Mouse (Mus musculus): ENCODE measurements around the gene Col24a1. TPM values are rescaled to one million over a fixed set of nuclear protein-coding genes. Genes with fewer than 3 reads are reported as not detected.

The Col24a1 gene
- polyA plus RNA-seq, 1 experiment from 2014 or later = 0.23 TPM

DNA sequence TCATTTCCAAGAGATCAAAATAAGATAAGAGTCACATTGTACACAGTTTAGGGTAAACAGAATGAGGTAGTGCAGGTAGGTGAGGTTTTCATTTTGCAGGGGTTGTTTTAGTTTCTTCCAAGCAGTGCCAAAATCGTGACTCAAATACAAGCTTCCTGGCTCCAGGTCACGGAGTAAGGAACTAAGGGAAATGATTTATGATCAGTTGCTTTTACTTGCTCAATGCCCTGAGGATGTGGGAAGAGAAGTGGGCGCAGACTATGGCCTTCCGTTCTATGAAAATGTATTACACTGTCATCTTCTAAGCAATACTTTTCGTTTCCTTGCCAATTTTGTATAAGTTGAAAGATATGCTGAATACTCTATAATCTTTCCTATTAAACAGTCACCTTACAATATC, 13.0 kb downstream of the Col24a1 start:
- H3K4me3 ChIP-seq = no peak overlapping the region
- 93% methylated on average over 5 of the region's 5 CpGs for WGBS
- no peaks in the 10 kb centered on the region for H3K4me1 ChIP-seq
- no peaks in the 10 kb centered on the region for H3K27me3 ChIP-seq
- H3K9ac ChIP-seq = no peak overlapping the region
- H3K4me2 ChIP-seq = no peak overlapping the region
- H3K36me3 ChIP-seq (ENCODE audit: poor library complexity, severe bottlenecking) = no peaks in the 10 kb centered on the region
- no peak for ATAC-seq
- no peak overlapping the region for H3K27ac ChIP-seq
- no peaks in the 10 kb centered on the region for H3K9me3 ChIP-seq (replicated peaks)

DNA sequence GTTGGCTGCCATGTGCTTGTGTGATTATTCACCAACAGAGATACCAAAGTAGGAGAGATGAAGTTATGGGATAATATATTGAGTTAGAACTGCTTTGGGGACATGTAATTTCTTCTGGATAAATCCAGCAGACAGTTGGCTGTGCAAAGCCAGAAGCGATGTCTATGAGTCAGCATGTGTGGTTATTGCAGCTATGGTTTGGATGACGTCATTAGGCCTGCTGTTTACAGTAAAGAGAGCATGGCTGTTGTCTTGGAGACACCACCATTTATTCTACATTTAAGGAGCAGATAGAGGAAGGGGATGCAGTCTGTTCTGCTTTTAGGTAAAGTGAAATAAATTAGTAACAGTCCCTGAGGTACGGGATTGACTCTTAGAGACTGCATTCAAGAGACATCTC, 14.9 kb downstream of the Col24a1 start:
- H3K4me3 ChIP-seq = no peak overlapping the region
- no peak overlapping the region for H3K9ac ChIP-seq
- WGBS = 91% methylated on average over 3 of the region's 3 CpGs
- no peak overlapping the region for H3K27ac ChIP-seq
- no peaks in the 10 kb centered on the region for H3K36me3 ChIP-seq (ENCODE audit: poor library complexity, severe bottlenecking)
- no peak for ATAC-seq
- H3K27me3 ChIP-seq = no peaks in the 10 kb centered on the region
- no peak overlapping the region for H3K4me2 ChIP-seq
- no peaks in the 10 kb centered on the region for H3K9me3 ChIP-seq (replicated peaks)
- H3K4me1 ChIP-seq = no peaks in the 10 kb centered on the region

GRCm38 (mm10) chr3:145320587-145321274, 28.5 kb downstream of the Col24a1 start:
- no peaks in the 10 kb centered on the region for H3K4me1 ChIP-seq
- H3K36me3 ChIP-seq (ENCODE audit: poor library complexity, severe bottlenecking) = no peaks in the 10 kb centered on the region
- no peak for ATAC-seq
- 68% methylated on average over 14 of the region's 14 CpGs for WGBS
- H3K9ac ChIP-seq = no peak overlapping the region
- no peak overlapping the region for H3K4me2 ChIP-seq
- no peaks in the 10 kb centered on the region for H3K27me3 ChIP-seq
- no peaks in the 10 kb centered on the region for H3K9me3 ChIP-seq (replicated peaks)
- H3K27ac ChIP-seq = no peak overlapping the region
- H3K4me3 ChIP-seq = no peak overlapping the region

GRCm38 (mm10) chr3:145325402-145325801, 33.1 kb downstream of the Col24a1 start:
- Histone ChIP-seq H3K9me3 (replicated peaks) (no peaks in the 10 kb centered on the region), H3K4me1 (no peaks in the 10 kb centered on the region), H3K9ac (no peak overlapping the region), H3K27me3 (no peaks in the 10 kb centered on the region), H3K4me2 (no peak overlapping the region), H3K27ac (no peak overlapping the region), H3K4me3 (no peak overlapping the region), H3K36me3 (ENCODE audit: poor library complexity, severe bottlenecking) (no peaks in the 10 kb centered on the region)
- WGBS = 95% methylated on average over 3 of the region's 3 CpGs
- ATAC-seq = no peak

- no peaks in the 10 kb centered on the region for H3K27me3 ChIP-seq
- no peak overlapping the region for H3K9ac ChIP-seq
- H3K9me3 ChIP-seq (replicated peaks) = no peaks in the 10 kb centered on the region
- H3K4me3 ChIP-seq = no peak overlapping the region
- ATAC-seq = no peak
- H3K4me1 ChIP-seq = no peaks in the 10 kb centered on the region
- H3K36me3 ChIP-seq (ENCODE audit: poor library complexity, severe bottlenecking) = no peaks in the 10 kb centered on the region
- H3K4me2 ChIP-seq = no peak overlapping the region
- 64% methylated on average over 8 of the region's 8 CpGs for WGBS
- no peak overlapping the region for H3K27ac ChIP-seq
Observed at GRCm38 (mm10) chr3:145331642-145332041, 39.4 kb downstream of the Col24a1 start.

DNA sequence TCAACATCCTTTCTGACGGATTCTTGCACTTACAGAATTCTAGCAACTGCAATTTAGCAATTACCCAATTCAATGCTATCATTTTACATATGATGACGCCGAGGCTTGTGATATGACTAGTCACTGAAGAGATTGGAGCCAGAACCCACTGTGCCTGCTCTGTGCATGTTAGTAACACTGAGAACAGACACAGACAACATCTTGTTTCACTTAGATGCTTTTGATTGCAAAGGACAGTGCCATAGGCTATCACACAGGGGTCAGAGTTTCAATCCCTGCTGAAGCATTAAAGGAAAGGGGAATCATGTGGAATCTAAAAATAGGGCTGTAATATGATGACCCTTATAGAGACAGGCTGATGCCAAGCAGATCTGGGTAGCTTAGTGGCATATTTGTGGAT, 41.8 kb downstream of the Col24a1 start:
- Histone ChIP-seq H3K4me3 (no peak overlapping the region), H3K36me3 (ENCODE audit: poor library complexity, severe bottlenecking) (no peaks in the 10 kb centered on the region), H3K4me1 (0 out of 2 replicates have a peak, but pooled peaks cover 7% of the 10 kb centered on the region), H3K27me3 (no peaks in the 10 kb centered on the region), H3K27ac (no peak overlapping the region), H3K9ac (no peak overlapping the region), H3K4me2 (no peak overlapping the region), H3K9me3 (replicated peaks) (no peaks in the 10 kb centered on the region)
- 92% methylated on average over 3 of the region's 3 CpGs for WGBS
- ATAC-seq = no peak

DNA sequence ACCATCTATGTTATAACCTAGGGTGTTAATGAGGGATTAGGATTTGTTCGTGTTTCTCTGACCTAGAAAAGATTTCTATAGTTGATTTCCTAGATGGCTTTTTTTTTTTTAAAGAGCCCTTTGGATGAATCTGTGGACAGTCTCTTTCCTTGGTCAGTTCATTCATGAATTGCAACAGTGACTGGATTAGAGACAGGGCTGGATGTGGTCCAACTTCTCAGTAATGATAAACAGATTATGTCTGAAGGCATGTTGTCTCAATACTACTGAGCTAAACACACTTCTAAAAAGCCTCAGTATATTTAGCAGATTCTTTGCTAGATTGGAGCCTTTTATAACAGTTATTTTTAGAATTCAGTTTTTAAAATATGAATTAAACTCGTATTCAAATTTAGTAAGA, 44.9 kb downstream of the Col24a1 start:
- H3K4me1 ChIP-seq = 0 out of 2 replicates have a peak, but pooled peaks cover 7% of the 10 kb centered on the region
- H3K4me3 ChIP-seq = no peak overlapping the region
- no peaks in the 10 kb centered on the region for H3K36me3 ChIP-seq (ENCODE audit: poor library complexity, severe bottlenecking)
- WGBS = 52% methylated on average over 2 of the region's 2 CpGs
- H3K9ac ChIP-seq = no peak overlapping the region
- no peak overlapping the region for H3K27ac ChIP-seq
- no peak for ATAC-seq
- no peak overlapping the region for H3K4me2 ChIP-seq
- no peaks in the 10 kb centered on the region for H3K9me3 ChIP-seq (replicated peaks)
- no peaks in the 10 kb centered on the region for H3K27me3 ChIP-seq

- H3K27ac ChIP-seq = no peak overlapping the region
- no peak overlapping the region for H3K9ac ChIP-seq
- H3K4me1 ChIP-seq = 0 out of 2 replicates have a peak, but pooled peaks cover 7% of the 10 kb centered on the region
- no peaks in the 10 kb centered on the region for H3K27me3 ChIP-seq
- no peak for ATAC-seq
- no peaks in the 10 kb centered on the region for H3K9me3 ChIP-seq (replicated peaks)
- H3K4me2 ChIP-seq = no peak overlapping the region
- no peaks in the 10 kb centered on the region for H3K36me3 ChIP-seq (ENCODE audit: poor library complexity, severe bottlenecking)
- H3K4me3 ChIP-seq = no peak overlapping the region
- 91% methylated on average over 10 of the region's 10 CpGs for WGBS
Observed at GRCm38 (mm10) chr3:145339851-145340499, 47.7 kb downstream of the Col24a1 start.

DNA sequence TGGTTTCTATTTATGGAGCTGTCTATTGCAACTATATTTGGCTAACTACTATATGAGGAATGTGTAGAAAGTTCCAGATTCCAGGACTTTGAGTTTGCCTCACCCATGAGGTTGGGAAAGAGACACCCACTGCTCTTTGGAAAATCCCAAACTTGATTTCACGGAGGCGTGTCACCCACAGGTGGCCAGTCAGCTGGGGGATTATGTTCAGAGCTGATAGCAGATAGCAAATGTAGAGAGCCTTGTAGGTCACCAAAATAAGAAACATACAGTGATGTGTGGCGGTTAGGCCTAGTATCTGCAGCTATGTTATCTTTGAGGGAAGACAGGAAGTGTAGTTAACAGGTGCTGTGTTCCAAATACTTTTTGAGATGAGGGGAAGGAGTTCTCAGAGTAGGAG, 56.4 kb downstream of the Col24a1 start:
- no peak for ATAC-seq
- no peak overlapping the region for H3K9ac ChIP-seq
- H3K36me3 ChIP-seq (ENCODE audit: poor library complexity, severe bottlenecking) = no peaks in the 10 kb centered on the region
- 93% methylated on average over 3 of the region's 3 CpGs for WGBS
- no peaks in the 10 kb centered on the region for H3K27me3 ChIP-seq
- H3K4me2 ChIP-seq = no peak overlapping the region
- H3K9me3 ChIP-seq (replicated peaks) = no peaks in the 10 kb centered on the region
- no peak overlapping the region for H3K27ac ChIP-seq
- H3K4me3 ChIP-seq = no peak overlapping the region
- no peaks in the 10 kb centered on the region for H3K4me1 ChIP-seq

DNA sequence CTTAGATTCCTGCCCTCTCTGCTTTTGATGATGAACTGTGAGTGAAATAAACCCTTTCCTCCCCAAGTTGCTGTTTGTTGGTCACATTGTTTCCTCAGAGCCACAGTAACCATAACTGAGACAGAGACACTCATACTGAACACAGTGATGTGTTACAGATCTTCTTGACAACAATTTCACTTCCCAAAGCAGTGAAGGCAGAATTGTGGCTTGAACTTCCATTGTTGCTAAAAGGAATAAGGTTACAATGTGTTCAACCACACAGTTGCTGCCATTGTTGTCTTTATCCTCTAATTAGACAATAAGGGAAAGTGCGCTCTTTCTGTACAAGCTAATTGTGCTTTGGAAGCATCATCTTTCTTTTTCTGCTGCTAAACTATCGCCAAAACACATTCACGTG, 61.7 kb downstream of the Col24a1 start:
- Histone ChIP-seq H3K27me3 (no peaks in the 10 kb centered on the region), H3K9ac (no peak overlapping the region), H3K4me1 (no peaks in the 10 kb centered on the region), H3K9me3 (replicated peaks) (no peaks in the 10 kb centered on the region), H3K36me3 (ENCODE audit: poor library complexity, severe bottlenecking) (no peaks in the 10 kb centered on the region), H3K4me3 (no peak overlapping the region), H3K4me2 (no peak overlapping the region), H3K27ac (no peak overlapping the region)
- WGBS = 70% methylated on average over 3 of the region's 3 CpGs
- ATAC-seq = no peak

DNA sequence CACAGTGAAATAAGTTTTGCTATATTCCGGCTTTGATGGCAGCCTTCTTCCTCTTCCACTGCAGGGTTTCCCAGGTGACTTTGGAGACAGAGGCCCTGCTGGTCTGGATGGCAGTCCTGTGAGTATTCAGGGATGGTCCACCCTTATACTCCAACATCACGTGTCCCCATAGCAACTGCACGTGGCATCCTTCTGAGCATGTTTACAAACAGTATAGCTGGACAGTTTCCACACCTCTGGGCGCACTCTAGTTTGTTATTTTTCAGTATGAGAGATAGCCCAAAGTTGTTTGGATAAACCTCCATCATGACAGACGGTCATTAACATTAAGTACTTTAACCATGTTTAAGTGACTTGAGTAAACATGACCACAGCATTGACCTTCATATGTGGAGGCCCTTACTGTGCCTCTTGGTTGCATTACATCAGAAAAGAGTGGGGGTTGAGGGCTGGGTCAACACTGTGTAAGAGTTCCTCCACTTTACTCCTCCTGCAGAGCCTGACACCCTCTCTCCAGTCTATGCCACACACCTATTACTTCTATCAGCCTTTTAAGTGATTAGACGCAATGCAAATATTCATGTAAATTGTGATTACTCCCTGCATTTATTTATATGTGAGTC, 64.7 kb downstream of the Col24a1 start:
- no peak overlapping the region for H3K4me2 ChIP-seq
- WGBS = 92% methylated on average over 6 of the region's 6 CpGs
- H3K4me1 ChIP-seq = no peaks in the 10 kb centered on the region
- no peaks in the 10 kb centered on the region for H3K9me3 ChIP-seq (replicated peaks)
- no peak for ATAC-seq
- no peak overlapping the region for H3K27ac ChIP-seq
- no peak overlapping the region for H3K9ac ChIP-seq
- H3K36me3 ChIP-seq (ENCODE audit: poor library complexity, severe bottlenecking) = no peaks in the 10 kb centered on the region
- H3K4me3 ChIP-seq = no peak overlapping the region
- H3K27me3 ChIP-seq = no peaks in the 10 kb centered on the region

GRCm38 (mm10) chr3:145365227-145365626, 73.0 kb downstream of the Col24a1 start:
- H3K4me2 ChIP-seq = no peak overlapping the region
- no peaks in the 10 kb centered on the region for H3K27me3 ChIP-seq
- no peak overlapping the region for H3K27ac ChIP-seq
- ATAC-seq = no peak
- no peak overlapping the region for H3K9ac ChIP-seq
- H3K4me3 ChIP-seq = no peak overlapping the region
- no peaks in the 10 kb centered on the region for H3K4me1 ChIP-seq
- H3K36me3 ChIP-seq (ENCODE audit: poor library complexity, severe bottlenecking) = no peaks in the 10 kb centered on the region
- 52% methylated on average over 3 of the region's 3 CpGs for WGBS
- H3K9me3 ChIP-seq (replicated peaks) = no peaks in the 10 kb centered on the region

Data from forebrain, embryonic 13.5 days (tissue).